Mouse (Mus musculus) olfactory bulb, adult 2 months (tissue): ENCODE measurements at regions not wholly inside any gene's neighbourhood (a gene's known extent, or its start where the extent isn't known, plus 50 kb on each side); places are given as distances from the start of the nearest gene placed in this dataset.

Source experiments
- H3K27ac ChIP-seq: fragments of 200-500 bp; 2 replicates; pipeline ENCODE4 v1.5.1; 2012; ENCODE audit warnings: low read depth, low read length; ENCODE audit not compliant: insufficient read depth
- H3K4me1 ChIP-seq: fragments of 200-500 bp; 2 replicates; pipeline ENCODE4 v1.6.1; 2012; ENCODE audit warnings: low read length; ENCODE audit not compliant: control insufficient read depth, insufficient read depth
- H3K4me3 ChIP-seq: fragments of 200-500 bp; 2 replicates; pipeline ENCODE4 v1.5.1; 2012; ENCODE audit warnings: mild to moderate bottlenecking, low read depth, low read length, moderate library complexity; ENCODE audit not compliant: insufficient read depth
- CTCF ChIP-seq: fragments of 200-500 bp; IDR thresholded peaks from 2 replicates; pipeline ENCODE4 v1.5.1; 2012; ENCODE audit warnings: low read depth, mild to moderate bottlenecking, low read length, moderate library complexity; ENCODE audit not compliant: insufficient read depth
- POLR2A ChIP-seq: fragments of 200-500 bp; IDR thresholded peaks from 2 replicates; pipeline ENCODE4 v1.6.1; 2012; ENCODE audit warnings: mild to moderate bottlenecking, low read depth, low read length, moderate library complexity; ENCODE audit not compliant: insufficient read depth
- WGBS: fragments of 180-500 bp; shearing (Covaris S2); methylation state at CpG from one replicate; pipeline ENCODE4 v1.1.7; 2018; 5-methylcytosine and 5-hydroxymethylcytosine counted together

GRCm38 (mm10) chr3:9947357-9948065 is 140.4 kb upstream of the Gm9833 start:
- Histone ChIP-seq H3K4me3 (no peak overlapping the region), H3K4me1 (no peaks in the 10 kb centered on the region), H3K27ac (no peak overlapping the region)
- 53% methylated on average over 11 of the region's 11 CpGs for WGBS
- TF ChIP-seq POLR2A, result no peak
- peak; percentile 28; the same call in 1 of the 2 replicates for TF ChIP-seq CTCF

DNA sequence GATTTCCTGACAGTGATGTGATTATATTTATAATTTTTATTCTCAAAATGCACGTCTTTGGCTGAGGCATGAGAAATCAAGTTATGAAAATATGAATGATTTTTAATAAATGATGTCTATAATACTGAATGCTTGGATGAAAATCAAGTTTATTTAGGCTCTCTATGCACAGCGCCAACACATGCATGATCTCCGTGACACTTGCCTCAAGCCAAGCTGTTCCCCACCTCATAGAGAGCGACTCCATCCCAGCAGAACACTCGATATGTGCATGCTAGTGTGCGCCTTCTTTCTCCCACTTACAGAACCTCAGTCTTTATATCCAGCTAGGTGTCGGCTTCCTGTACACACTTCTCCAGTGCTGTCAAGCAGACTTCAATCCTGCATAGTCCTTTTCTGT is 139.8 kb upstream of the Gm9833 start:
- Histone ChIP-seq H3K4me3 (no peak overlapping the region), H3K4me1 (no peaks in the 10 kb centered on the region), H3K27ac (no peak overlapping the region)
- TF ChIP-seq CTCF (no peak), POLR2A (no peak)
- 79% methylated on average over 7 of the region's 7 CpGs for WGBS

- Histone ChIP-seq H3K27ac (no peak overlapping the region), H3K4me1 (no peaks in the 10 kb centered on the region), H3K4me3 (no peak overlapping the region)
- 98% methylated on average over 3 of the region's 3 CpGs for WGBS
- no peak for TF ChIP-seq POLR2A
- no peak for TF ChIP-seq CTCF
These were observed 130.0 kb upstream of the Gm9833 start for GRCm38 (mm10) chr3:9957870-9958269.

GRCm38 (mm10) chr3:9959716-9960661 is 127.9 kb upstream of the Gm9833 start:
- no peaks in the 10 kb centered on the region for H3K4me1 ChIP-seq
- TF ChIP-seq POLR2A (no peak), CTCF (no peak)
- WGBS, result 90% methylated on average over 37 of the region's 37 CpGs
- H3K27ac ChIP-seq, result no peak overlapping the region
- H3K4me3 ChIP-seq, result no peak overlapping the region

GRCm38 (mm10) chr3:9960696-9961095 is 127.2 kb upstream of the Gm9833 start:
- no peaks in the 10 kb centered on the region for H3K4me1 ChIP-seq
- WGBS, result 49% methylated on average over 7 of the region's 7 CpGs
- no peak overlapping the region for H3K4me3 ChIP-seq
- no peak overlapping the region for H3K27ac ChIP-seq
- TF ChIP-seq POLR2A, result no peak
- no peak for TF ChIP-seq CTCF
